Mouse (Mus musculus) cerebral cortex, adult 2 months (tissue): ENCODE measurements around the gene Trappc12.

Source experiments
- WGBS: fragments of 180-500 bp; shearing (Covaris S2); methylation state at CpG from one replicate; pipeline ENCODE4 v1.1.7; 2018; 5-methylcytosine and 5-hydroxymethylcytosine counted together

The Trappc12 gene

GRCm38 (mm10) chr12:28750021-28750633 lies at the start of gene Trappc12:
Gene Trappc12, minus strand, starts transcription at chr12:28750472.
- under 1% methylated on average over 41 of the region's 41 CpGs for WGBS

DNA sequence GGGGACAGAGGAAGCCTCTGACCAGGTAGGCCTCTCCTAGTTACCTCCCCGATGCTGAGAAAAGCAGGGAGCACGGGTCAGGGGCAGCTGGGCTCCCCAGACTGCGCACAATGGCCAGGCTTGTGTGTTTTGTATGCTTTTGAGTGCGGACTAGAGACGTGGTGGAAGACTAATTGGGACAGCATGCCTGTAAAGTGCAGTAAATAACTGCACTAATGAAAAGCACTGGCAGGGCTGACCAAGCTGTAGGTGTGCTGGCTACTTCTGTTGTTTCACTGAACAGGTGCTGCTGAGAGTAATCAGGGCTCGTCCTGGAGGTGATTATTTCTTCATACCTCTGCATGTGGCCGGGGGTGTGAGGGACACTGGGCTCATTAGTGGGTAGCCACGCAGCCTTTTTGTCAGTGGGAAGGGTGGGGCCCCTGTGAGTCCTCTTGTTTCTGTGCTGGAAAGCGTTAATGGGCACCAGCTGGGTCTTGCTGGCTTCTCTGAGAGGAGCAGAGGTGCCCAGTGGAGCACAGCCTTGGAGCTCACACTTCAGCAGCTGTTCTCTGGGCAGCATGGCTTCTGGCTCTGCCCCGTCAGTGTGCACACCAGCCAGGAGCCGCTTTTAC lies 49.6 kb upstream of the Trappc12 start:
- WGBS = 58% methylated on average over 11 of the region's 11 CpGs

GRCm38 (mm10) chr12:28795041-28795440 lies 44.8 kb upstream of the Trappc12 start:
- 67% methylated on average over 3 of the region's 3 CpGs for WGBS

GRCm38 (mm10) chr12:28793715-28794114 lies 43.4 kb upstream of the Trappc12 start:
- WGBS = 37% methylated on average over 2 of the region's 2 CpGs

DNA sequence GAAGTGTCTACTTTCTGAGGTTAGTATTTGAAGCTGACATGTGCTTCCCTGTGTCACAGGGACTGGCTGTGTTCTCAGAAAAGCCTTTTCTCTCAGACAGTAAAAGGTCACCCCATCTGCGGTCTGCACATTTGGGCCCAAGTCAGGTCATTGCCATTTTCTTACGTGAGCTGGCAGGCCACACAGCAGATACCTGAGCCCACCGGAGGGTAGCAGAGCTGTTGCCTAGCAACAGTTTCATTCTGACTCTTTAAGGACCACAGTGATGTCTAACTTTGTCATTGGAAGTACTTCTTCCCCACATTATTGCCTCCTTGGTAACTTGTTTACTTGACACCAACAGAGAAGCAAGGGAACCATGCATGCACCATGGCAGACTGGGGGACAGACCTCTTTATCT lies 42.3 kb upstream of the Trappc12 start:
- 76% methylated on average over 3 of the region's 3 CpGs for WGBS

- 75% methylated on average over 6 of the region's 6 CpGs for WGBS
Measured at GRCm38 (mm10) chr12:28786310-28786709, 36.0 kb upstream of the Trappc12 start.

GRCm38 (mm10) chr12:28785299-28785698 lies 35.0 kb upstream of the Trappc12 start:
- WGBS = 58% methylated on average over 1 of the region's 1 CpGs

DNA sequence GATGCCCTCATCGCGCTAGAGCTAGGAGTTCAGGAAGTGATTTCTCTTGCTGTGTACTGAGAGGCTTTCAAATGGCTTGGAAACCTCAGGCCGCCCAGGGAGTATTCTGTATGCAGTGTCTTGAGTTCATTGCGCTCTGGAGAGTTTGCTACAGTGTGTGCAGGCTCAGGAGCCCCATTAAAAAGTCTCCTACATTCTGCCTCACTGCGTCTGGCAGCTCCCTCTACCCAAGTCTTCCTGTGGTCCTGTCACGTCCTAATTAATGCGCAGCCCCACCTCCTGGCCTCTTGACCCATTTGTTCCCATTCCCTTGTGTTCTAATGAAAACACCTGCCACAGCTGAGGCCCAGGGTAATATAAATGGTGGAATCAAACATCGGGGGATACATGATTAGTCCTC lies 34.6 kb upstream of the Trappc12 start:
- WGBS = 55% methylated on average over 8 of the region's 8 CpGs

GRCm38 (mm10) chr12:28784355-28784754 lies 34.1 kb upstream of the Trappc12 start:
- WGBS = 20% methylated on average over 4 of the region's 4 CpGs

DNA sequence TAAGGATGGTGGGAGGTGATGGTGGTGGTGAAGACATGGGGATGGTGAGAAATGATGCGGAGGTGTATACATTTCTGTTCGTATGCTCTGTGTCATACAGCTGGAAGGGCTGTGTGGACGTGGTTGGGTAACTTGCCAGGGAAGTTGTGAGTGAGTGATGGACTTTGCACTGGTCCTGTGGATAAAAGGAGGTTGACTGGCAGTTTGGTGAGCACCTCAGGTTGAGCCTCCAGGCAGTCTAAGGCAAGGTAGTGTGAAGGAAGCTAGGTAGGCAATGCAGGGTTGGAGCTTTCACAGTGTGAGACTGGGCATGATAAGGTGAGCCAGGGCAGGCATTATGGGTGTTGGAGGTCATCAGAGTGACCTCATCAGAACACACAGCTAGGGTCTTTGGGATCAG lies 32.4 kb upstream of the Trappc12 start:
- WGBS = 67% methylated on average over 3 of the region's 3 CpGs

- WGBS = 77% methylated on average over 7 of the region's 7 CpGs
Measured at GRCm38 (mm10) chr12:28780180-28780579, 29.9 kb upstream of the Trappc12 start.

DNA sequence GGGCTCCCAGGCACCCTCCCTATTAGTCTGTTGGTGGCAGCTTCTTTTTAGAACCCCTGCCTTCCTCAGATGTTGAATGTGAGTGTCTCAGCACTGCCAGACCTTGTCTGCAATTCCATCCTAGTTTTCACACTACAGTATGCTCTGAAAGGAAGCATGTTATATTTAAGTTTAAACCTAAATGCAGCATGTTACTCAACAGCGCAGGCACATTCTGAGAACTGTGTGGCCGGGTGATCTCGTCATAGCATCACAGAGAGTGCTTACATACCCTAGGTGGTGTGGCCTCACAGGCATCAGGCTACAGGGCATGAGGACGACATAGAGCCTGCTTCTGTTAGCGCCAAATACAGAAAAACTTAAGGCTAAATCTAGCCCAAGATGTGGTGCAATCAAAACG lies 25.4 kb upstream of the Trappc12 start:
- 51% methylated on average over 6 of the region's 6 CpGs for WGBS

- WGBS = 28% methylated on average over 8 of the region's 8 CpGs
Measured at GRCm38 (mm10) chr12:28775120-28775519, 24.8 kb upstream of the Trappc12 start.

- 90% methylated on average over 3 of the region's 3 CpGs for WGBS
Measured at GRCm38 (mm10) chr12:28773815-28774214, 23.5 kb upstream of the Trappc12 start.

GRCm38 (mm10) chr12:28769953-28770352 lies 19.7 kb upstream of the Trappc12 start:
- 88% methylated on average over 7 of the region's 7 CpGs for WGBS

- WGBS = 70% methylated on average over 4 of the region's 4 CpGs
Measured at GRCm38 (mm10) chr12:28756019-28756418, 5.7 kb upstream of the Trappc12 start.

- 4% methylated on average over 36 of the region's 36 CpGs for WGBS
Measured at GRCm38 (mm10) chr12:28751508-28752263, 1.4 kb upstream of the Trappc12 start, which contains the start of gene Eipr1. Gene Eipr1, plus strand, starts transcription at chr12:28751803.

DNA sequence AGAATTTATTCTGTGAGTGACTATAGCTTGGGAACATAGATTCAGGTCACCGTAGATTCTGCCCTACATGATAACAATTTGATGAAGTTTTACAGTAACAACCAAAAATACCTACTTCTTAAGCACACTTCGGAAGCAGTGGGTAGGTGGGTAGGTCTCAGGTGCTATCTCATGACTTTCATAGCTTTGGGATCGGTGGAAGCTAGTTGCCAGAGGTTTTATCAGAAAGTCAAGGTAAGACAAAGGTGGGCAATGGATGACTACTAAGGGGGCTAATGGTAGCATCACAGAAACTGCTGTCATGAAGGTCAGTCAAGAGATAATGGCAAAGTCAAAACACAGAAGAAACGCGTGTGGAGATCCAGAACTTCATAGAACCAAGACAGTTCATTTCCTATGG lies 604 bp upstream of the Trappc12 start:
- WGBS = 92% methylated on average over 5 of the region's 5 CpGs

GRCm38 (mm10) chr12:28743328-28743727 lies 6.9 kb downstream of the Trappc12 start:
- 79% methylated on average over 3 of the region's 3 CpGs for WGBS

GRCm38 (mm10) chr12:28735293-28735692 lies 15.0 kb downstream of the Trappc12 start:
- WGBS = 78% methylated on average over 3 of the region's 3 CpGs

GRCm38 (mm10) chr12:28734271-28734670 lies 16.0 kb downstream of the Trappc12 start:
- 100% methylated on average over 1 of the region's 1 CpGs for WGBS

GRCm38 (mm10) chr12:28733520-28734245 lies 16.6 kb downstream of the Trappc12 start:
- WGBS = 96% methylated on average over 6 of the region's 6 CpGs
